Mouse (Mus musculus) central nervous system, embryonic 11.5 days (tissue): ENCODE data around the gene Slc22a21. TPM values are rescaled to one million over a fixed set of nuclear protein-coding genes. Genes with fewer than 3 reads are reported as not detected.

ENCODE experiments used
- polyA plus RNA-seq: library from polyadenylated mRNA; depleted of rRNA; stranded (reverse); fragments of >200 nt; gene quantifications from 2 replicates; pipeline ENCODE4 v1.2.3, GENCODE M21; 2012; rRNA removed

Slc22a21 gene
- polyA plus RNA-seq: 3.4 and 5.7 TPM in 2 replicates

GRCm38 (mm10) chr11:53979788-53980621 is at the start of gene Slc22a21:
TSS of gene Slc22a21 (minus strand) at chr11:53980332.

GRCm38 (mm10) chr11:54028044-54028951 is 48.2 kb upstream of the Slc22a21 start, which contains the start of gene Slc22a4:
TSS of gene Slc22a4 (minus strand) at chr11:54028090.

Other genes with a start within 250 kb of the Slc22a21 start
- gene Irf1, start 210.3 kb downstream of the Slc22a21 start, polyA plus RNA-seq: 3.9 and 7.4 TPM in 2 replicates
- gene Gm17334, start 207.1 kb downstream of the Slc22a21 start, polyA plus RNA-seq: 0.09 and 0.10 TPM in 2 replicates
- gene Gm12216, start 121.1 kb downstream of the Slc22a21 start, polyA plus RNA-seq: 0.26 TPM in 1 of 2 replicates, not detected in the other
- 5.1 and 9.1 TPM in 2 replicates for gene Slc22a5, start 88.7 kb downstream of the Slc22a21 start, polyA plus RNA-seq
- 2.0 and 2.9 TPM in 2 replicates for gene Slc22a4, start 47.8 kb upstream of the Slc22a21 start, polyA plus RNA-seq
- 23.1 and 57.1 TPM in 2 replicates for gene Pdlim4, start 88.7 kb upstream of the Slc22a21 start, polyA plus RNA-seq
- 19.0 and 26.3 TPM in 2 replicates for gene P4ha2, start 119.8 kb upstream of the Slc22a21 start, polyA plus RNA-seq